Mouse (Mus musculus) stomach, postnatal 0 days (tissue): Measurements from ENCODE around the gene Aqp3. TPM values are rescaled to one million over a fixed set of nuclear protein-coding genes. Genes with fewer than 3 reads are reported as not detected.

Experiments
- ATAC-seq: fragments of 200-750 bp; cut with Nextera tagmentation; 2 replicates; pipeline ENCODE4 v1.8.0; 2017; ENCODE audit not compliant: low FRiP score, low TSS enrichment
- DNase-seq: peaks from one replicate; pipeline ENCODE4 v3.0.0-alpha.2; 2016; ENCODE audit warnings: low spot score
- H3K27ac ChIP-seq: fragments of 300-500 bp; sonication (generic); replicated peaks from 2 replicates; pipeline ENCODE4 v1.5.1; 2014; ENCODE audit warnings: mild to moderate bottlenecking, control low read depth
- H3K27me3 ChIP-seq: fragments of 300-500 bp; sonication (generic); 2 replicates; pipeline ENCODE4 v1.6.1; 2014; ENCODE audit warnings: low read length; ENCODE audit not compliant: control insufficient read depth, insufficient read depth
- H3K36me3 ChIP-seq: fragments of 300-500 bp; sonication (generic); 2 replicates; pipeline ENCODE4 v1.6.1; 2014; ENCODE audit warnings: low read length, mixed read lengths; ENCODE audit not compliant: control insufficient read depth, insufficient read depth
- H3K4me1 ChIP-seq: fragments of 300-500 bp; sonication (generic); replicated peaks from 2 replicates; pipeline ENCODE4 v1.6.1; 2014; ENCODE audit warnings: antibody characterized with exemption; ENCODE audit not compliant: control insufficient read depth, insufficient read depth
- H3K4me2 ChIP-seq: fragments of 300-500 bp; sonication (generic); replicated peaks from 2 replicates; pipeline ENCODE4 v1.6.1; 2014; ENCODE audit warnings: low read depth, mild to moderate bottlenecking, control low read depth, moderate library complexity
- H3K4me3 ChIP-seq: fragments of 300-500 bp; sonication (generic); 2 replicates; pipeline ENCODE4 v1.5.1; 2014; ENCODE audit warnings: low read depth, low read length, control low read depth
- H3K9ac ChIP-seq: fragments of 300-500 bp; sonication (generic); 2 replicates; pipeline ENCODE4 v1.6.1; 2014; ENCODE audit warnings: mild to moderate bottlenecking, low read length, control low read depth, mixed read lengths
- H3K9me3 ChIP-seq: fragments of 300-500 bp; sonication (generic); 2 replicates; pipeline ENCODE4 v1.6.1; 2016; ENCODE audit warnings: low read length; ENCODE audit not compliant: control insufficient read depth
- CTCF ChIP-seq: IDR thresholded peaks from 2 replicates; pipeline ENCODE4 v1.5.1; 2016; ENCODE audit warnings: antibody characterized with exemption, low read depth, mild to moderate bottlenecking, moderate library complexity
- EP300 ChIP-seq: optimal IDR thresholded peaks from 2 replicates; pipeline ENCODE3; 2016; ENCODE audit warnings: antibody characterized with exemption
- WGBS: fragments of 180-500 bp; shearing (Covaris S2); extraction: QIAGEN DNeasy Blood & Tissue Kit; methylation state at CpG from one replicate; pipeline ENCODE4 v1.1.7; 2014; 5-methylcytosine and 5-hydroxymethylcytosine counted together
- polyA plus RNA-seq: library from polyadenylated mRNA; unstranded; fragments of >200 nt; fragmentation: Nextera tagmentation; extraction: Ambion mirVana; gene quantifications from 2 replicates; pipeline ENCODE4 v1.2.1, GENCODE M21; 2015

Gene Aqp3
- polyA plus RNA-seq, 1 experiment from 2014 or later, result 227 TPM

GRCm38 (mm10) chr4:41081733-41082132 is 16.2 kb downstream of the Aqp3 start:
- H3K9ac ChIP-seq, result no peak overlapping the region
- no peaks in the 10 kb centered on the region for H3K9me3 ChIP-seq
- no peak overlapping the region for H3K27ac ChIP-seq
- 73% methylated on average over 5 of the region's 5 CpGs for WGBS
- TF ChIP-seq EP300, result no peak
- no peak for TF ChIP-seq CTCF
- H3K4me1 ChIP-seq, result no peaks in the 10 kb centered on the region
- no peak for ATAC-seq
- H3K27me3 ChIP-seq, result no peaks in the 10 kb centered on the region
- no peak for DNase-seq
- H3K36me3 ChIP-seq, result no peaks in the 10 kb centered on the region
- H3K4me3 ChIP-seq, result no peak overlapping the region
- H3K4me2 ChIP-seq, result no peak overlapping the region

GRCm38 (mm10) chr4:41078726-41079125 is 19.3 kb downstream of the Aqp3 start:
- 45% methylated on average over 6 of the region's 6 CpGs for WGBS
- TF ChIP-seq EP300 (no peak), CTCF (no peak; the same call in 1 of the 2 replicates)
- Histone ChIP-seq H3K4me3 (no peak overlapping the region), H3K27me3 (no peaks in the 10 kb centered on the region), H3K9ac (no peak overlapping the region), H3K36me3 (no peaks in the 10 kb centered on the region), H3K27ac (no peak overlapping the region), H3K4me2 (no peak overlapping the region), H3K4me1 (no peaks in the 10 kb centered on the region), H3K9me3 (no peaks in the 10 kb centered on the region)
- ATAC-seq, result peak; percentile 66
- peak; percentile 39 for DNase-seq

GRCm38 (mm10) chr4:41074461-41074860 is 23.5 kb downstream of the Aqp3 start:
- ATAC-seq (no peak), DNase-seq (no peak)
- TF ChIP-seq CTCF (no peak), EP300 (no peak)
- Histone ChIP-seq H3K4me2 (no peak overlapping the region), H3K4me1 (no peaks in the 10 kb centered on the region), H3K9ac (no peak overlapping the region), H3K4me3 (no peak overlapping the region), H3K27me3 (no peaks in the 10 kb centered on the region), H3K36me3 (no peaks in the 10 kb centered on the region), H3K27ac (no peak overlapping the region), H3K9me3 (no peaks in the 10 kb centered on the region)
- WGBS, result 55% methylated on average over 6 of the region's 6 CpGs

- 58% methylated on average over 12 of the region's 12 CpGs for WGBS
- ATAC-seq, result 0 out of 2 replicates have a peak, but pooled peaks have one; percentile 32
- Histone ChIP-seq H3K9ac (no peak overlapping the region), H3K4me2 (no peak overlapping the region), H3K27ac (no peak overlapping the region), H3K4me3 (no peak overlapping the region), H3K27me3 (no peaks in the 10 kb centered on the region), H3K9me3 (no peaks in the 10 kb centered on the region), H3K4me1 (no peaks in the 10 kb centered on the region), H3K36me3 (no peaks in the 10 kb centered on the region)
- DNase-seq, result no peak
- TF ChIP-seq EP300, result no peak
- TF ChIP-seq CTCF, result no peak
Measured at GRCm38 (mm10) chr4:41073008-41073817, 24.8 kb downstream of the Aqp3 start.

GRCm38 (mm10) chr4:41071500-41072429 is 26.2 kb downstream of the Aqp3 start:
- no peak overlapping the region for H3K9ac ChIP-seq
- H3K9me3 ChIP-seq, result no peaks in the 10 kb centered on the region
- WGBS, result 70% methylated on average over 14 of the region's 14 CpGs
- no peaks in the 10 kb centered on the region for H3K36me3 ChIP-seq
- H3K4me2 ChIP-seq, result no peak overlapping the region
- H3K4me1 ChIP-seq, result no peaks in the 10 kb centered on the region
- no peak overlapping the region for H3K27ac ChIP-seq
- DNase-seq (no peak), ATAC-seq (no peak)
- no peaks in the 10 kb centered on the region for H3K27me3 ChIP-seq
- no peak overlapping the region for H3K4me3 ChIP-seq
- TF ChIP-seq EP300 (no peak), CTCF (no peak)

- no peak for ATAC-seq
- H3K9me3 ChIP-seq, result no peaks in the 10 kb centered on the region
- no peak for DNase-seq
- WGBS, result 82% methylated on average over 4 of the region's 4 CpGs
- H3K36me3 ChIP-seq, result no peaks in the 10 kb centered on the region
- H3K27me3 ChIP-seq, result no peaks in the 10 kb centered on the region
- no peak overlapping the region for H3K4me3 ChIP-seq
- H3K4me1 ChIP-seq, result no peaks in the 10 kb centered on the region
- no peak for TF ChIP-seq CTCF
- no peak for TF ChIP-seq EP300
- H3K4me2 ChIP-seq, result no peak overlapping the region
- H3K27ac ChIP-seq, result peak overlapping the region; percentile 40; the same call in 1 of the 2 replicates
- no peak overlapping the region for H3K9ac ChIP-seq
Measured at GRCm38 (mm10) chr4:41065196-41065595, 32.8 kb downstream of the Aqp3 start.
